Mouse (Mus musculus): Measurements from ENCODE around the gene Tmem94.
A peak's percentile ranks its signal among the peaks of the same experiment; 100 is the strongest.

Tmem94 gene

DNA sequence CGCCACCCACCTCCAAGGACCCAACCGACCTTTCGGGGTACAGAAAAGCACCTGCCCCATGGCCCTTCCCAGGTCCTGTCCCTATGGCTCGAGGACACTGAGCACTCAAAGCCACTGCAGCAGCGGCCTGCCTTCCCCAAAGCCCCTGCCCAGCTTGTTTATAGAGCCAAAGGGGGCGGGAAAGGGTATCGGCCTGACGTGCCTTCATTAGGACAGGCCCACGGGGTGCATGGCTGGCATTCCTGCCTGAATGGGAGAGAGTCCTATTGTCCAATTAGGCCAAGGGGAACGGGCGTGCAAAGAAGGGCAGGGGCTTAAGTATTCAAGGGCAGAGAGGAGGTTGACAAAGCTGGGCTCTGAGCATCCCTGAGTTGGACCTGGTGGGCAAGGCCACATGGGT, 42.7 kb downstream of the Tmem94 start:
- no peak for DNase-seq (ENCODE audit: low spot score in 2 of 2)

DNA sequence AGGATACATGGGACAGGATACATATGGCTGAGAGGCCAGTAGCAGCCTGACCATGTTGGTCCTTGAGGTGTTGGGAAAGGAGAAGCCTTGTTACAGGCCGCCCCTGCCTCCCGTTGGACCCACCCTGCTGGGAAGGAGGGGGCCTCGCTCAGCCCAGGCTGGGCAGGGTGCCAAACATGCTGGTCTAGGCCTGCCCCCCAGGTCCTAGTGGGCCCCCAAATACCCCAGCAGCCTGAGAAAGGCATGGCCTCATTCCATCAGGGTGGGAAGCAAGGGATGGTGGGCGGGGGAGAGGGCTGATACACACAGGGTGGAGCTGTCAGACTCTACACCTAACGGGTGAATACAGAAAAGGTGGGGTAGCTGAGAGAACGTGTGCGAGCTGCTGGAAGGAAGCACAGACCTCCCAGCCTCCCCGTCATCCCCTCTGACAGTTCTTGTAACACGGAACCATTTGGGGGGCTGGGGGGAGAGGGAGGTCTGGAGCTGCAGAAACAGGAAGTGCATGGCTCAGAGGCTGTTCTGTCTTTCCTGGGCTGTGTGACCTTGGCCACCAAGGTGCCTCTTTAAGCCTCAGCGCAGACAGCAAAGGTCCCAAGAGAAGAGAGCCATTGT, 43.6 kb downstream of the Tmem94 start:
- no peak for DNase-seq (ENCODE audit: low spot score in 2 of 2)

DNA sequence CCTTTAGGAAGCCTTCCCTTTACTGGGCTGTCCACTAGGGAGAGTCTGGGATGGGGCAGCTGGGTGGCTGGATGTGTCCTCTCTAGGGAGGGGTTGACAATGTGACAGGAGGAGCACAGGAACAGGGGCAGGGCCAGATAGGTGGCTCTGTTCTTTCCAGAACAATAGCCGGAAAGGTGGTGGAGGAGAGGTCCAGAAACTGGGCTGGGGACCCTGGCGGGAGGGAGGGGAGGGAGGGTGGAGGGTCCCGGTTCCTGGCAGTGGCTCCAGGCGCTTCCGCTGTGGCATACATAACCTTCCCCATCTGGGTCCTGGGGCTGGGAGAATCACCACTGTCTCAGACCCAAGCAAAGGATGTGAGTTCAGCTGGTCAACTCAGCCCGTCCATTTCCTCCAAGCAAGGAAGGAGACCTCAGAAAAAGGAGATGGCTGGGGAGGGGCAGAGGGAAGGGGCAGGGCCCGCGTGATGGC, 44.1 kb downstream of the Tmem94 start:
- DNase-seq (ENCODE audit: low spot score in 2 of 2): no peak

DNA sequence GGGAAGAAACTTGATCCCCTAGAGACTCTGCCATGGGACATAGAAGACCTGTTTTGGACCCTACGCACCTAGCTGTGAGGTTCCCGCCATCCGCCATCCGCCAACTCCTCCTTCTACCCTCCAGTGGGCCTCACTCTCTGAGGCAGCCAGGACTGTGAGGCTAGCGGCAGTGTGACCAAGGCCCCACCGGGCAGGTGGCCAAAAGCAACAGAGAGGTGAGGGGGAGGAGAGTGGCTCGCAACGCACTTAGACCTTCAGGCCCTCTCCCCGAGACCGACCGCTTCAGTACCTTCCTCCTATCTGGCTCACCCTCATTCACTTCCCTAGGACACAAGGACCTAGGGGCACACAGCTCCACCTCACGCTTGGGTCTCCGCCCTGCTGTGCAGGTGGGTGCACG, 45.1 kb downstream of the Tmem94 start:
- no peak for DNase-seq (ENCODE audit: low spot score in 2 of 2)

DNA sequence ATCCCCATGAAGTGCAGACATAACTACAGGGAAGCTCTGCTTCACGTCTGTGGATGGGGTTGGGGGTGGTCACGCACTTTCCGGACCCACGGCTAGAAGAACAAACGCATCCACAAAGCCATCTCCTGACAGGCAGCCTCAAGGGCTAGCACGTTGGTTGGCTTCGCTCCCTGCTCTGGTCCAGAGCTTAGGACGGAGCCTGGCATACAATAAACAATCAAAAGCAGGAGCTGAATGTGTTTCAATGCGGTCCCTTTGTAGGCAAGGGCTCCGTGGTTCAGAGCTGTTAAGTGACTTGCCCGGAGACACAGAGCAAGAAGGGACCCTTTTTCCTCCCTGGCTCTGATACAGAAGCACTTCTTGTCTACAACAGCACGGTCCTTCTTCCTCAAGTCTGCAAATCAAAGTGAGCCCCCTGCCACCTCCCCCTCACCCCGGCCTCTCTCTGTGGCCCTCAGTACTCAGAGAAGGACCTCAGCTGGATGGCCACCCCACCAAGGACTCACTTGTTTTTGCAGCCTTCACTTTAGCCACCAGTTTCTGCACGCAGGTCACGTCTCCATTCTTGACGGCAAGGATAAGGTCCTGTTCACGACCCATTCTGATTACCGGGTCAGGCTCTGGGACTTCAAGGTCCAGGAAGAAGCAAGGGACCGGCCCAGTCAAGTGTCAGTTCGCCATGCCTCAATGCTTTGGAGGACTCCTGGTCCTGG, 46.3 kb downstream of the Tmem94 start:
- no peak for DNase-seq (ENCODE audit: low spot score in 2 of 2)

DNA sequence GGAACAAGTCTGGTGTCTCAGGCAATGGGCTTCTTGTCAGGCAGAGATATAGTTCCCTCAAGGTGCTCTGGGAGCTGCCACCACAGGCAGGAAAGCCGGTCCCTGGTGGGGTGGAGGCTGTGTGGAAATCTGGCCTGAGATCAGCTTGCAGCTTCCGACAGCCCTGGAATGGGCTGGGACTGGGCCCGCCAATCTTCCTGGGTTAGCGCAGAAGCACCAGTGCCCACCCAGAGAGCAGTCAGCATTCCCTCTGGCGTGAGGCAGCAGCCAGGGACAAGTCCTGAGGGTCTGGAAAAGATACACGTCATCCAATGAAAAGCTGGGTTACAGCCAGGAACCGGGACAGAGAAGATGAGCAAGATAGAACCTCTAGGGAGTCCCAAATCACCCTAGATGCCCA, 46.9 kb downstream of the Tmem94 start:
- DNase-seq (ENCODE audit: low spot score in 2 of 2): no peak

DNA sequence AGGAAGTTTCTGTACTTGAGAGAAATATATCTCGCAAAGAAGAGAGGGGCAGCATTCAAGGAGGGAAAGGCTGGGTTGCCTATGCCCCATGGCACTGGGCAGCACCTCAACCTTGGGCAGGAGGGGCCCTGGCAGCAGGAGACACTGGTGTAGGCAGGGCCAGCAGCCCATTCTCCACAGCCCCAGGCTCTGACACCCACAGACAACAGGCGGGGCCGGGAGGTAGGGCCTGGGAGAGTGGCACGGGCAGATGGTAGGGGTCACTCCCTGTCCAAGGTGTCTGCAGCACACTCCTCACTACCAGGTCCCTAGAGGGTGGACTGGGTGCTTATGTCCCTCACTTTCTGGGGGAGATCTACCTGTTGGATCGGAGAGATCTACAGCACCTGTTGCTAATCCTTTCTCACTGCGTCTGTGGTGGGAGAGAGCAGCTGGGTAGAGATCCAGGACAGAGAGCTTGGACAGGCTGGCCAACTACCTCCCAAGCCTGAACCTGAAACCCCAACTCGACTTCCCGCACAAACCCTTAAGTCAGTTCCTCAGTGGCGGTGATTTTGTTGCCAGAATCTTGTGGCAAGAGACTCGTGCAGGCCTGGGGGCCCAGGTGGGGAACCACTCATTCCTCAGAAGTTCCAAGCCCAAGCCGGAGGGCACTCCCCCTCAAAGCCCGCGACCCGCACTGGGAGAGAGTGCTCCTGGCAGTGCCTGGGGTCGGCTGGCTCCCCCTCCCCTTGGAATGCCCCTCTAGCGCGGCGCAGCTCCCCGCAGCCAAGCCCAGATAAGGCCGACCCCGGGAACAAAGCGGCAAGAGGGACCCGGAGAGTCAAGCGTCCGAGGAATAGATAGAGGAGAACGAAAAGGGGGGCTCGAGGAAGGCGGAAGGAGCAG, 47.5 kb downstream of the Tmem94 start:
- DNase-seq (ENCODE audit: low spot score in 2 of 2): peak in 1 of 2 experiments; percentile 45

DNA sequence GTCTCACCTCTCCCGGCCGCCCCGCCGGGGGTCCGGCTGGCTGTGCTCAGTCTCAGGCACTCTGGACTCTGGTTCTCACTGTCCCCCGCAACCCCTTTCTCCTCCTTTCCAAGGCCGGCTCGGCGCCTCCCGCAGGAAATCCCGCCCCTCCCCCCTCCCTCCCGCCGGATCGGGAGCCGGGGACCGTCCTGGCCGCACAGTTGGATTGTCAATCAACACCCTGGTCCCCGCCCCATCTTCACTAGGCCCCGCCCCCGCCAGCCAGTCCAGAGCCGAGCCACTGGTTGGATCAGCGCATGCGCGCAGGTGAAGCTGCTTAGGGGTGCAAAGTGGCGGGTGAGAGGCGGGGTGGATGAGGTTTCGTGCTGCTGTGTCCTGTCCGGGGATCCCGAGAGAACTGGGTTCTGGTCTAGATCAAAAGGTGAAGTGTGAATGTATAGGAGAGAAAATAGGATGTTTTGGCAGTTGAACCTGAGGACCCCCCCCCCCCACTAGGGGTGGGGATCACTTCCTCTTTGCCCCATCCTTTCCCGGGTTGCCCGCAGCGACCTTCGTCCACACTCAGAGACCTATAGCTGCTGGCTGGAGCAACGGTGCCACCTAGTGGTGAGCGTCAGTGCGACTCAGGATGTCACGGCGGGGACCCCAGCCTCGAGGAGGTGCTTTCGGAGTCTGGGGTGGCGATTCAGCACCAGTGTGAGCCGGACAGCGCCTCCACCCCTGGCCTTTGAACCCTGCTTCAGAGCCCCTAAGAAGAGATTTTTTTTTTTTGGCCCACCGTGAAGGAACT, 48.5 kb downstream of the Tmem94 start, which contains the start of gene Caskin2:
Gene Caskin2 (minus strand): TSS at position 133 of the 790 bp plus-strand sequence.
- DNase-seq (ENCODE audit: low spot score in 2 of 2): peak; percentile 93 to 96

DNA sequence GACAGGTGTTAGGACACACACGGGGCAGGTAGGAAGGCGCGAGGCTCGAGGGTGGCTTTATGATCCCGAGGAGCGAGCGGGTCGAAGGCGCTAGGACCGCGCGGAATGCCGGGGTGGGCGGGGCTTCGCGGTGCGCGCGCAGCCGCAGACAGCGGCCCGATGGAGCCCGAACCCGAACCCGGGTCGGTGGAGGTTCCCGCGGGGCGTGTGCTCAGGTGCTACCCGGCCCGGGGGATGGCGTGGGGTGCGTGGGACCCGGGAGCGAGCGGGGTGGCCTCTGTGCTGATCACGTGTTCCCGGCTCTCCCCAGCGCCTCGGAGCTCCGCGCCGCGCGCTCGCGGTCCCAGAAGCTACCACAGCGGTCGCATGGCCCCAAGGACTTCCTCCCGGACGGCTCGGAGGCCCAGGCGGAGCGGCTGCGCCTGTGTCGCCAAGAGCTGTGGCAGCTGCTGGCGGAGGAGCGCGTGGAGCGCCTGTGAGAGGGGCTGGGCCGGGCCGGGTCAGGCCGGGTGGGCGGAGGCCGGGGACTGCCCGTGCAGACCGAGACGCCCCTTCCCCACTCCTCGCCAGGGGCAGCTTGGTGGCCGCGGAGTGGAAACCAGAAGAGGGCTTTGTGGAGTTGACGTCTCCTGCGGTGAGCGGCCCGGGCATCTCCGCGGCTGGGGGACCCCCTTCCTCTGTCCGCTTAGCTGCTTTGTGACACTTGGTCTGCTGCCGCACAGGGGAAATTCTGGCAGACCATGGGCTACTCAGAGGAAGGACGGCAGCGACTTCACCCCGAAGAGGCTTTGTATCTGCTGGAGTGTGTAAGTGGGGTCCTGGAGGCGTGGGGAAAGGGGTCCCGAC, 49.6 kb downstream of the Tmem94 start, which contains the start of gene Tsen54:
Gene Tsen54 (plus strand): TSS at position 120 of the 846 bp plus-strand sequence.
- DNase-seq (ENCODE audit: low spot score in 2 of 2): peak; percentile 94 to 96

DNA sequence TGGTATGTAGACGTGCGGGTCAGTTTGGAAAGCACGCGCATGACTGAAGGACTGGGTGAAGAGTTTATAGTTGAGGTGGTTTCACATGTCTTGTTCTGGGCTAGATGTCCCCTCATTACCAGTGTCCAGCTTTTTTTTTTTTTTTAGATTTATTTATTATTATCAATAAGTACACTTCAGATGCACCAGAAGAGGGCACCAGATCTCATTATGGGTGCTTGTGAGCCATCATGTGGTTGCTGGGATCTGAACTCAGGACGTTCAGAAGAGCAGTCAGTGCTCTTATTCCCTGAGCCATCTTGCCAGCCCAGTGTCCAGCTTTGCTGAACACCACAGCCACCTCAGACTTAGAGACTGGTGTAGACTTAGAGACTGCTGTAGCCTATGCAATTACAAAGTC, 52.1 kb downstream of the Tmem94 start:
- no peak for DNase-seq (ENCODE audit: low spot score in 2 of 2)

DNA sequence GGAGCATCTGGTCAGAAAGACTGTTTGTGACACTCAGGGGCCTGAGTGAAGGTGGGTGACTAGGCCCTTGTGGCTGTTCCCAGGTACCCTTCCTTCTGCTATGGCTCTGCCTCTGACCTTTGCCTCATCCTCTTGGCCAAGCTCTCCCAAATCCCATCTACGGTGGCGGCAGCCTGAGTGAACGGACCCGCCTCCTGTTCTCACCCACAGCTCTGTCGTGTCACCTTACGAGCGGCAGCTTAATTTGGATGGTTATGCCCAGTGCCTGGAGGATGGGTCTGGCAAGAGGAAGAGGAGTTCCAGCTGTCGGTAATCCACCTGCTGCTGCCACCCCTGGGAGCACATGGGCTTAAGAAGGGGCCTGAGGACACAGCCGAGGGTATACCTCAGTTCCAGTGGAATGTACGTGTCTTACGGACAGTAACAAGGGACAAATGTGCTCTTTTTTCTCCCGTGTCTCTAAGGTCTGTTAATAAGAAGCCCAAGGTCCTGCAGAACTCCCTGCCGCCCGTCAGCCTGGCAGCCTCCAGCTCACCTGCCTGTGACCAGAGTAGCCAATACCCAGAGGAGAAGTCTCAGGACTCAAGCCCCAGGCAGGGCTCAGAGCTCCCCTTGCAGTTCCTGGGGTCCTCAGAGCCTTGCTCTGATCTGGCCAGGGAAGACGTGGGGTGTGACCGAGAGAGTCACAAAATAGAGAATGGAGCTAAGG, 54.8 kb downstream of the Tmem94 start:
- no peak for DNase-seq (ENCODE audit: low spot score in 2 of 2)

DNA sequence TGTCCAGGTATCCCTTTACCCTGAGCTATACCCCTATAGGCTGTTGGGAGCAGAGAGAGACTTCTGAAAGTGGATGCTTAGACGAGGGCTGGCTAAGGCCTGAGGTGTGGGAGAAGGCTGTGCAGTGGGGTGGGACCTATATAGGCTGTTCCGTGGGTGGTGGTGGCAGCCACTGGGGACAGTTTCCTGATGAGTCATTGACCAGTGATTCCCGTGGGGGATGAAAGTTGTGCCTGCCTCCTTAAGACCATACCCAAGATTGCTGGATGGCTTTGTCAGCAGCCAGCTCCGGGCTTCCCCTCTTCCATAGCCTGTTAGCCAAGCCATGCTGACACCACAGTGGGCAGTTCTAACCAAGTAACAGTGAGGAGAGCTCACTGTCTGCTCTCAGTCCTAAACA, 55.8 kb downstream of the Tmem94 start:
- DNase-seq (ENCODE audit: low spot score in 2 of 2): no peak

DNA sequence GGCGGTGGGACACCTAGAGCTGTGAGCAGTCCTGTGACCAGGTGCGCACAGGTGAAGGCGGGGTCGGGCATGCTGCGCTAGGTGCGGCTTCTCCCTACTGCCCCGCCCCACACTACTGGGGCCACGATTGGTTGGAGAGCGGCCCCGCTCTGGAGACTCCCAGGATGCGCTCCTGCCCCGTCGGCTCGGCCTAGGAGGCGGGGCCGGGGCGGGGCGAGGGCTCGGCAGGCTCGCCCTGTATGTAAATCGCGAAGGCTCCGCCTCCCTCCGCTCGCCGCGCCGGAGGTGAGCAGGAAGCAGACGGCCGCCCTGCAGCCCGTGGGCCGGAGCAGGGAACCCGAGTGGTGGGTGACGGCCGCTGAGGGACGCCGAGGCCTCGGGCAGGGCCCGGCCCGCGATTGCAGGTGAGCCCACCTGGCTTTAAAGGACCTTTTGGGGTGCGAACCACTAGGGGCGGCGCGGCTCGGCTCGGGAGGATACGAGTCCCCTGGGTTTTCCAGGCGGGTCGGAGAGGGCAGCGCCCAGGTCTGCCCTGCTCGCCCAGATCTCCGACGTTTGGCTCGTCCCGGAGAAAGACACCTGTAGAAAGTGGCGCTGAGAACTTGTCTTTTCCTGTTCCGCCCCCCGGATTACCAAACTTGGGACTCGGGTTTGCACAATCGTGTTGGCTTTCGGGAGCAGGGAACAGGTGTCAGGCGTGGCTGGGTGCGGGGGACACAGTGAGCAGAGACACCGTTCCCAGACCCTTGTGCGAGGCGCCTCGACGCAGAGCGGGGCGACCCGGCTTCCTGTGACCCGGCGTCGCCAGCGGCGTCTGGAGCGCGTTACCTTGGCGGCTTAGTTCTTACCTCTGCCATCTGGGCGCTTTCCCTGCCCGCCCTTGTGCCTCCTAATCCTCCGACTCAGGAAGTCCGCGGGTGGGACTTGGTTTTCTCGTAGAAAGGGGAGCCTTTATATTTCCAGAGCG, 58.8 kb downstream of the Tmem94 start, which contains the start of gene Llgl2:
Gene Llgl2 (plus strand): TSS at position 276 of the 967 bp plus-strand sequence.
- peak; percentile 79 to 93 for DNase-seq (ENCODE audit: low spot score in 2 of 2)

DNA sequence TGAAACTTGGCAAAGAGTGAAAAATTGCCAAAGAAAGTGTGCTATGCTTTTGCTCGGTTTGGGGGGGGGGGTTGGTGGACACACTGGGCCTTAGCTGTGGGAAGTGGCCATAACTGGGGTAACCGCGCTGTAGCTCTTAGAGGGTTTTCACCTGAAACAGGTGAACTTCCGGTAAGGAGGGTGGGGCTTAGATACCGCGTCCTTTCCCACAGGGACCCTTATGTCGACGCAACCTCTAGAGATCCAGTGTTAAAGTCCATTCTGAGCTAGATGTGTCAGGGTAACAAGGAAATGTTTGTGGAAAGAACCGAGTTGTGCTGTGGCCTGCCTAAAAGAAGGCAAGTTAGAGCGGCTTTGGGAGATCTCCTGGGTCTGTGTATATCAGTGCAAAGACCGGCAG, 59.6 kb downstream of the Tmem94 start:
- no peak for DNase-seq (ENCODE audit: low spot score in 2 of 2)

DNA sequence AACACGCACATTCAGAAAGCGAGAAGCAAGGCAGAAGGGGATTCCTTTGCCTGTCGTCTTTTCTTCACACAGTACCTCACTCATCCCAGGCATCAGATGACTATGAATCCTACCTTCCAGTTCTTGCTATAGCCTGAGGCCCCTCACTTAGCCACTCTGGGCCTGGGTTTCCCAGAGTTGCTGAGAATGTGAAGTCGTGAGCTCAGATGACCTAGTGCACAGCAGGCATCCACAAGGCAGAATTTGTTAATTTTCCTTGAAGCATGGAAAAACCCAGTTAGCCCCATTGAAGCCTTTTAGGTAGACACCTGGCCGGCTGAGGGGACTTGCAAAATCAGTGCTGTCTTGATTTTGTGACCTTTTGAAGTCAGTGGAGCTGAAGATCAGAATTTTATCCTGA, 61.3 kb downstream of the Tmem94 start:
- DNase-seq (ENCODE audit: low spot score in 2 of 2): no peak

DNA sequence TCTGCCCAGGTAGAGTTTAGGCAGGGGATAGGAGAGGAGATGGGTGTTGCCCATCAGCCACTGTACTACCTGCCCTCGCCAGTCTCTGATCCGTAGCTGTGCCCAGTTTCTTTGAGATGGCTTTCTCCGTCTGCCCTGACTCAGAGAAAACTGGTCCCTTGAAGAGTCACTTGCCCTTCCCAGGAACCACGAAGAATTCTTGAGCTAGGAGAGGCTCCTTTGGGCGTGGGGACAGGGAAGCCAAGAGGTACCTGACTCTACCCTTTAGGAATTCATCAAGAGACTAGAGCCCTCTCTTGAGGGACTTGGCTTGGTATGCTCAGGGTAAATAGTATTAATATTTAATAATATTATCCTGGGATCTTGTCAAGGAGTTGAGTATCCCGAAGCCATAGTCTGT, 62.4 kb downstream of the Tmem94 start:
- no peak for DNase-seq (ENCODE audit: low spot score in 2 of 2)

DNA sequence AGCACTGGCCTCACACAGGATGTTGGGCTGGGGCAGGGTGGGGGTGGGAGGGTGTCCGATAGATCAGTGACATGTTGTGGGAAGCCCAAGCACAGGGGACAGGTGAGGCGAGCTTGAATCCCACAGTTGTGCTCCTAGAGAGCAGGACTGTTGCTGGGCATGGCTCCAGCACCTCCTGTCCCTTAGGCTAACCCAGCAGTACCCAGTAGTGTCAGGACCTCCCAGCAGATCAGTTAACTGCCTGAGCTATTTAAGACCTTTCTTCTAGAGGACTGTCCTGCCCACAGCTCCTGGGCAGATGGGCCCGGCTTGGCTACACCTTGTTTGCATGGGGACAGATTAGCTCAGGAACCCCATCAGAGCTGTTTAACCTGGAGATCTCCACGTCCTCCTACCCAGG, 63.8 kb downstream of the Tmem94 start:
- DNase-seq (ENCODE audit: low spot score in 2 of 2): no peak

DNA sequence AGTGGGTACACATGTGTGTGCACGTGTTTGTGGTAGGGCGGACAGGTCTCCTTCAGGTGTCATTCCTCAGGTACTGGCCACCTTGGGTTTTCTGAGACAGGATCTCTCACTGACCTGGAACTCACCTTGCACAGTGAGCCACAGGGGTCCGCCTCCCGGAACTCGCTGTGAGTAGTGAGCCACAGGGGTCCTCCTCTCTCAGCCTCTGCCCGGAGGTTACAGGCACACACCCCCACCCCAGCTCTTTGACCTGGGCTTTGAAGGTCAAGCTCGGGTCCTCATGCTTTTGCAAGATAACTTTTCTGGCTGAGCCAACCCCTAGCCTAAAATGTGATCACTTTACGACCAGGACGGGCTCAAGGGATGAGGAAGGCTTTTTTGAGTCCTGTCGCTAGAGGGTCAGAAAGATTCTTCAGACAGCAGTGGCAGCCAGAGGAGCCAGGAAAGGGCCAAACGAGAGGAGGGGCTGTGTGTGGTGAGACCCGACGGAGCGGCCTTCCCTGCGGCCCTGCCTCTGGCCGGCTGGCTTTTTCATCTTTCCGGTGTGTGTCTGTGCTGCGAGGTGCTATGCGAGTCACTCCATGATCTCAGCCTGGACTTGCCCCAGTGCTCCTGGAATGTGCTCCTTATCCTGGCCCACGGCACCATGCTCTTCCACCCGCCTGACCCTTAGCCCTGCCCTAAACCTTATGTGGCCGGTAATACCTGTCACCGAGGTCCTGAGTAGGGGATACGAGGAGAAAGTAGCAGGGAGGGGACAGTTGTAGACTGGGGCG, 65.5 kb downstream of the Tmem94 start:
- no peak for DNase-seq (ENCODE audit: low spot score in 2 of 2)
